Mouse (Mus musculus) limb, embryonic 14.5 days (tissue): Measurements from ENCODE around the gene Wdr19. TPM values are rescaled to one million over a fixed set of nuclear protein-coding genes. Genes with fewer than 3 reads are reported as not detected.
"Not testable (repeated sequence)": the region's sequence is repeated elsewhere in the genome, so short reads cannot be mapped to it uniquely, and the experiment has no call there.

Experiments
- ATAC-seq: fragments of 200-750 bp; cut with Nextera tagmentation; 2 replicates; pipeline ENCODE4 v1.8.0; 2017; ENCODE audit warnings: low read depth, moderate number of reproducible peaks, moderate TSS enrichment; ENCODE audit not compliant: low FRiP score
- DNase-seq: peaks from one replicate; pipeline ENCODE4 v3.0.0-alpha.2; 2015; ENCODE audit warnings: low spot score
- H3K27ac ChIP-seq: fragments of 300-500 bp; sonication (generic); replicated peaks from 2 replicates; pipeline ENCODE4 v1.5.1; 2014; ENCODE audit warnings: low read depth, mild to moderate bottlenecking, low read length, moderate library complexity, mixed read lengths
- H3K27me3 ChIP-seq: fragments of 300-500 bp; sonication (generic); 2 replicates; pipeline ENCODE4 v1.6.1; 2014; ENCODE audit warnings: low read length, mixed read lengths; ENCODE audit not compliant: control insufficient read depth, insufficient read depth
- H3K36me3 ChIP-seq: fragments of 300-500 bp; sonication (generic); 2 replicates; pipeline ENCODE4 v1.6.1; 2014; ENCODE audit warnings: mild to moderate bottlenecking, low read length, moderate library complexity, mixed read lengths; ENCODE audit not compliant: control insufficient read depth, insufficient read depth
- H3K4me1 ChIP-seq: fragments of 300-500 bp; sonication (generic); 2 replicates; pipeline ENCODE4 v1.6.1; 2014; ENCODE audit warnings: antibody characterized with exemption, low read length, mixed read lengths; ENCODE audit not compliant: control insufficient read depth, insufficient read depth
- H3K4me2 ChIP-seq: fragments of 300-500 bp; sonication (generic); replicated peaks from 2 replicates; pipeline ENCODE4 v1.6.1; 2014; ENCODE audit warnings: low read depth, mild to moderate bottlenecking, low read length, moderate library complexity; ENCODE audit not compliant: severe bottlenecking
- H3K4me3 ChIP-seq: fragments of 300-500 bp; sonication (generic); replicated peaks from 2 replicates; pipeline ENCODE4 v1.5.1; 2014; ENCODE audit warnings: low read length
- H3K9ac ChIP-seq: fragments of 300-500 bp; sonication (generic); 2 replicates; pipeline ENCODE4 v1.6.1; 2014; ENCODE audit warnings: mild to moderate bottlenecking, low read depth, low read length, moderate library complexity; ENCODE audit not compliant: severe bottlenecking
- H3K9me3 ChIP-seq: fragments of 300-500 bp; sonication (generic); 2 replicates; pipeline ENCODE4 v1.6.1; 2016; ENCODE audit warnings: low read length; ENCODE audit not compliant: control insufficient read depth
- POLR2A ChIP-seq: fragments of 200-500 bp; IDR thresholded peaks from 2 replicates; pipeline ENCODE4 v1.8.0; 2012; ENCODE audit warnings: inconsistent platforms, mild to moderate bottlenecking, moderate library complexity, borderline replicate concordance; ENCODE audit not compliant: insufficient read depth, insufficient read length; ENCODE audit errors: extremely low read depth
- WGBS: fragments of 180-500 bp; shearing (Covaris S2); extraction: QIAGEN DNeasy Blood & Tissue Kit; methylation state at CpG from one replicate; pipeline ENCODE4 v1.1.7; 2014; 5-methylcytosine and 5-hydroxymethylcytosine counted together
- polyA plus RNA-seq, 2 experiments: library from polyadenylated mRNA; depleted of rRNA in 1 of 2; stranded (reverse) in 1 of 2; unstranded in 1 of 2; fragments of >200 nt; fragmentation: Nextera tagmentation in 1 of 2; extraction: Ambion mirVana in 1 of 2; gene quantifications; 2 replicates each; pipeline versions ENCODE4 v1.2.1 to v1.2.3; 2012 to 2014

The Wdr19 gene
- polyA plus RNA-seq, 2 experiments, result 8.4 to 12.4 TPM

DNA sequence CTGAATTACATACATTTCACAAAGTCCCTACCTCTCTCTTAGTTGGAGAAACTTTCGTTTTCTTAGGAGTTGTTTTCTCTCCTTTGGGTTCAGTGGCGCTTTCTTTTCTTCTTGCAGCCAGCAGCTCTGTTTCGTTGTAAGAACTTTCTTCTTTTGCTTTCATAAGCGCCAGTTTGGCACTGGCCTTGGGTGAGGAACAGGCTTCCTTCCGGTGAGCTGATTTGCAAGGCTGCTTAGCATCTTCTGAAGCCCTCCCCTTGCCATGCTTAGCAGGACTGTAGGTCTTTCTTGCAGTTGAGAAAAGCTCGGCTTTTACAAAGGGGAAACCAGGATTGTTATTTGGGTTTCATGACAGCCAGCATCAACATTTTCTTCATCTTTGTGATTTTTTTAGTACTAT, 94.1 kb downstream of the Wdr19 start:
- WGBS, result 93% methylated on average over 6 of the region's 6 CpGs

GRCm38 (mm10) chr5:65294270-65294669, 94.8 kb downstream of the Wdr19 start:
- WGBS, result 66% methylated on average over 2 of the region's 2 CpGs
- ATAC-seq (no peak), DNase-seq (no peak)
- Histone ChIP-seq H3K36me3 (peaks cover 83% of the 10 kb centered on the region), H3K27ac (no peak overlapping the region), H3K4me1 (no peaks in the 10 kb centered on the region), H3K4me2 (no peak overlapping the region), H3K9ac (no peak overlapping the region), H3K27me3 (no peaks in the 10 kb centered on the region), H3K9me3 (no peaks in the 10 kb centered on the region), H3K4me3 (no peak overlapping the region)
- no peak for TF ChIP-seq POLR2A

More for the DNA sequence above, 94.1 kb downstream of the Wdr19 start:
- Histone ChIP-seq H3K36me3 (peaks cover 82% of the 10 kb centered on the region), H3K9ac (no peak overlapping the region), H3K4me3 (no peak overlapping the region), H3K9me3 (no peaks in the 10 kb centered on the region), H3K4me1 (no peaks in the 10 kb centered on the region), H3K4me2 (no peak overlapping the region), H3K27ac (no peak overlapping the region), H3K27me3 (no peaks in the 10 kb centered on the region)
- DNase-seq (no peak), ATAC-seq (no peak)
- no peak for TF ChIP-seq POLR2A

GRCm38 (mm10) chr5:65298167-65298950, 98.9 kb downstream of the Wdr19 start:
- H3K4me3 ChIP-seq, result no peak overlapping the region
- H3K4me2 ChIP-seq, result no peak overlapping the region
- H3K36me3 ChIP-seq, result peaks cover 76% of the 10 kb centered on the region
- no peak overlapping the region for H3K9ac ChIP-seq
- 86% methylated on average over 7 of the region's 7 CpGs for WGBS
- H3K4me1 ChIP-seq, result no peaks in the 10 kb centered on the region
- no peak for DNase-seq
- H3K9me3 ChIP-seq, result no peaks in the 10 kb centered on the region
- no peak for TF ChIP-seq POLR2A
- ATAC-seq, result no peak
- H3K27ac ChIP-seq, result no peak overlapping the region
- H3K27me3 ChIP-seq, result no peaks in the 10 kb centered on the region

DNA sequence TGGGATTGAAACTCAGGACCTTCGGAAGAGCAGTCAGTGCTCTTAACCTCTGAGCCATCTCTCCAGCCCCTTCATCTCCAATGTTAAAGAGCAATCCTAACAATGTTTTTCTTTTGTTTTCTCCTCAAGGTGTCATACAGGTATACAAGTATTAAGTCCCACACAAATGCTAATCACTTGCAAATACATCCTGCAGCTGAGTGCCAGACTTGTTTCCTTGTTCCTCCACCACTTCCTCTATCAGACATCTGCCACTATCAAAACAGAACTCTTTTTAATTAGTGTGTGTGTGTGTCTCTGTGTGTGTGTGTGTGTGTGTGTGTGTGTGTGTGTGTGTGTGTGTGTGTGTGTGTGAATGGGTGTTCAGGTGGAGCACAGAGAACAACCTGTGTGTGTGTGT, 100.1 kb downstream of the Wdr19 start:
- not testable (repeated sequence) for ATAC-seq, DNase-seq, H3K9ac ChIP-seq, H3K27me3 ChIP-seq, H3K4me1 ChIP-seq, H3K27ac ChIP-seq, H3K4me2 ChIP-seq, H3K9me3 ChIP-seq, H3K4me3 ChIP-seq
- 94% methylated on average over 1 of the region's 1 CpGs for WGBS
- H3K36me3 ChIP-seq, result peaks cover 71% of the 10 kb centered on the region

DNA sequence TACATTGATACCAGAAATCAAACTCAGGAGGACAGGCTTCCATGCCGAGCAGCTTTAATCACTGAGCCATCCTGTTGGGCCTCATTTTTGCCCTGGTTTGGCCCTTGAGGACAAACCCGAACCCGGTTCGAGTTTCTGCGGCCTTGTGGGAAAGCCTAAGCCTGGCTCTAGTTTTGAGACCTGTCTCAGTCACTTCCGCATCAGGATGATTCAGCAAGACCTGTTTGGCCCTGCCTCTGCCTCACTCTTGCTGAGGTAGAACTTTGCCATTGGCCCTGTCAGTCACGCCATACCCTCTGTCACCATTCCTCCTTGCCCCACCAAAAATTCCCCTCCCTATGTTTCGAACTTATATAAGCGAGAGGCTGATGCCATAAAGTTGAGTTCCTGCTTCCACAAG, 100.6 kb downstream of the Wdr19 start:
- ATAC-seq, result no peak
- DNase-seq, result no peak
- H3K4me1 ChIP-seq, result no peaks in the 10 kb centered on the region
- no peak overlapping the region for H3K9ac ChIP-seq
- TF ChIP-seq POLR2A, result no peak
- peaks cover 71% of the 10 kb centered on the region for H3K36me3 ChIP-seq
- H3K27me3 ChIP-seq, result no peaks in the 10 kb centered on the region
- WGBS, result 93% methylated on average over 9 of the region's 9 CpGs
- no peak overlapping the region for H3K27ac ChIP-seq
- H3K9me3 ChIP-seq, result no peaks in the 10 kb centered on the region
- no peak overlapping the region for H3K4me2 ChIP-seq
- no peak overlapping the region for H3K4me3 ChIP-seq
